Mouse (Mus musculus) hindbrain, embryonic 14.5 days (tissue): ENCODE results near the gene Nmur1. TPM values are rescaled to one million over a fixed set of nuclear protein-coding genes. Genes with fewer than 3 reads are reported as not detected.

ENCODE experiments used
- ATAC-seq: fragments of 200-750 bp; cut with Nextera tagmentation; 2 replicates; pipeline ENCODE4 v1.8.0; 2017; ENCODE audit warnings: moderate number of reproducible peaks, mild to moderate bottlenecking, moderate TSS enrichment, moderate library complexity; ENCODE audit not compliant: low FRiP score
- DNase-seq: peaks from one replicate; pipeline ENCODE4 v3.0.0-alpha.2; 2015; ENCODE audit warnings: low spot score
- H3K27ac ChIP-seq: fragments of 300-500 bp; sonication (generic); 2 replicates; pipeline ENCODE4 v1.5.1; 2014; ENCODE audit warnings: mild to moderate bottlenecking, moderate library complexity
- H3K27me3 ChIP-seq: fragments of 300-500 bp; sonication (generic); 2 replicates; pipeline ENCODE4 v1.6.1; 2014; ENCODE audit warnings: mild to moderate bottlenecking, low read length, mixed read lengths; ENCODE audit not compliant: control insufficient read depth, insufficient read depth
- H3K36me3 ChIP-seq: fragments of 300-500 bp; sonication (generic); replicated peaks from 2 replicates; pipeline ENCODE4 v1.6.1; 2014; ENCODE audit not compliant: control insufficient read depth, insufficient read depth
- H3K4me1 ChIP-seq: fragments of 300-500 bp; sonication (generic); replicated peaks from 2 replicates; pipeline ENCODE4 v1.6.1; 2014; ENCODE audit warnings: antibody characterized with exemption, low read length, mixed read lengths; ENCODE audit not compliant: control insufficient read depth, insufficient read depth
- H3K4me2 ChIP-seq: fragments of 300-500 bp; sonication (generic); replicated peaks from 2 replicates; pipeline ENCODE4 v1.6.1; 2014; ENCODE audit warnings: mild to moderate bottlenecking, moderate library complexity
- H3K4me3 ChIP-seq: fragments of 300-500 bp; sonication (generic); replicated peaks from 2 replicates; pipeline ENCODE4 v1.5.1; 2014; ENCODE audit warnings: mild to moderate bottlenecking, low read length
- H3K9ac ChIP-seq: fragments of 300-500 bp; sonication (generic); 2 replicates; pipeline ENCODE4 v1.6.1; 2014
- H3K9me3 ChIP-seq: fragments of 300-500 bp; sonication (generic); 2 replicates; pipeline ENCODE4 v1.6.1; 2016; ENCODE audit warnings: low read length; ENCODE audit not compliant: control insufficient read depth
- WGBS: fragments of 180-500 bp; shearing (Covaris S2); extraction: QIAGEN DNeasy Blood & Tissue Kit; methylation state at CpG from one replicate; pipeline ENCODE4 v1.1.7; 2014; 5-methylcytosine and 5-hydroxymethylcytosine counted together
- polyA plus RNA-seq: library from polyadenylated mRNA; unstranded; fragments of >200 nt; fragmentation: Nextera tagmentation; extraction: Ambion mirVana; gene quantifications from 2 replicates; pipeline ENCODE4 v1.2.1, GENCODE M21; 2014

The Nmur1 gene
- polyA plus RNA-seq, 1 experiment from 2014 or later, result not detected

- no peak overlapping the region for H3K9ac ChIP-seq
- ATAC-seq (peak; percentile 71), DNase-seq (peak; percentile 78)
- H3K9me3 ChIP-seq, result no peaks in the 10 kb centered on the region
- H3K4me1 ChIP-seq, result no peaks in the 10 kb centered on the region
- H3K27ac ChIP-seq, result no peak overlapping the region
- no peak overlapping the region for H3K4me2 ChIP-seq
- H3K27me3 ChIP-seq, result no peaks in the 10 kb centered on the region
- no peak overlapping the region for H3K4me3 ChIP-seq
- WGBS, result 3% methylated on average over 11 of the region's 11 CpGs
- no peaks in the 10 kb centered on the region for H3K36me3 ChIP-seq
Observed at GRCm38 (mm10) chr1:86389230-86389629, 36.8 kb downstream of the Nmur1 start.

- ATAC-seq (no peak), DNase-seq (no peak)
- Histone ChIP-seq H3K4me2 (no peak overlapping the region), H3K36me3 (no peaks in the 10 kb centered on the region), H3K4me1 (no peaks in the 10 kb centered on the region), H3K9me3 (no peaks in the 10 kb centered on the region), H3K27ac (no peak overlapping the region), H3K9ac (no peak overlapping the region), H3K27me3 (no peaks in the 10 kb centered on the region), H3K4me3 (no peak overlapping the region)
- WGBS, result 27% methylated on average over 13 of the region's 13 CpGs
Observed at GRCm38 (mm10) chr1:86381027-86381426, 45.0 kb downstream of the Nmur1 start.

GRCm38 (mm10) chr1:86379161-86379569, 46.9 kb downstream of the Nmur1 start:
- WGBS, result 80% methylated on average over 9 of the region's 9 CpGs

GRCm38 (mm10) chr1:86378662-86379061, 47.4 kb downstream of the Nmur1 start:
- DNase-seq, result no peak
- Histone ChIP-seq H3K4me2 (no peak overlapping the region), H3K27me3 (no peaks in the 10 kb centered on the region), H3K4me1 (no peaks in the 10 kb centered on the region), H3K9me3 (no peaks in the 10 kb centered on the region), H3K4me3 (no peak overlapping the region), H3K36me3 (no peaks in the 10 kb centered on the region), H3K9ac (no peak overlapping the region), H3K27ac (no peak overlapping the region)
- ATAC-seq, result no peak
- 75% methylated on average over 5 of the region's 6 CpGs for WGBS

More at GRCm38 (mm10) chr1:86379161-86379569, 46.9 kb downstream of the Nmur1 start:
- Histone ChIP-seq H3K9me3 (no peaks in the 10 kb centered on the region), H3K4me1 (no peaks in the 10 kb centered on the region), H3K9ac (no peak overlapping the region), H3K4me2 (no peak overlapping the region), H3K27me3 (no peaks in the 10 kb centered on the region), H3K36me3 (no peaks in the 10 kb centered on the region), H3K4me3 (no peak overlapping the region), H3K27ac (no peak overlapping the region)
- ATAC-seq (no peak), DNase-seq (no peak)

GRCm38 (mm10) chr1:86376354-86376753, 49.7 kb downstream of the Nmur1 start:
- Histone ChIP-seq H3K4me3 (no peak overlapping the region), H3K27me3 (no peaks in the 10 kb centered on the region), H3K9ac (no peak overlapping the region), H3K9me3 (no peaks in the 10 kb centered on the region), H3K36me3 (no peaks in the 10 kb centered on the region), H3K4me2 (no peak overlapping the region), H3K27ac (no peak overlapping the region), H3K4me1 (no peaks in the 10 kb centered on the region)
- DNase-seq, result no peak
- 77% methylated on average over 5 of the region's 5 CpGs for WGBS
- no peak for ATAC-seq

- Histone ChIP-seq H3K9ac (no peak overlapping the region), H3K9me3 (0 out of 2 replicates have a peak, but pooled peaks cover 4% of the 10 kb centered on the region), H3K4me3 (no peak overlapping the region), H3K36me3 (no peaks in the 10 kb centered on the region), H3K4me1 (no peaks in the 10 kb centered on the region), H3K4me2 (no peak overlapping the region), H3K27me3 (no peaks in the 10 kb centered on the region), H3K27ac (no peak overlapping the region)
- 48% methylated on average over 10 of the region's 10 CpGs for WGBS
- DNase-seq (peak; percentile 46), ATAC-seq (0 out of 2 replicates have a peak, but pooled peaks have one; percentile 43)
Observed at GRCm38 (mm10) chr1:86371997-86372396, 54.0 kb downstream of the Nmur1 start.

- DNase-seq (no peak), ATAC-seq (no peak)
- Histone ChIP-seq H3K27me3 (no peaks in the 10 kb centered on the region), H3K36me3 (no peaks in the 10 kb centered on the region), H3K4me3 (no peak overlapping the region), H3K9ac (no peak overlapping the region), H3K9me3 (0 out of 2 replicates have a peak, but pooled peaks cover 4% of the 10 kb centered on the region), H3K4me1 (no peaks in the 10 kb centered on the region), H3K4me2 (no peak overlapping the region), H3K27ac (no peak overlapping the region)
- WGBS, result 83% methylated on average over 4 of the region's 4 CpGs
Observed at GRCm38 (mm10) chr1:86368086-86368485, 57.9 kb downstream of the Nmur1 start.

- Histone ChIP-seq H3K27me3 (no peaks in the 10 kb centered on the region), H3K9ac (no peak overlapping the region), H3K4me3 (no peak overlapping the region), H3K27ac (no peak overlapping the region), H3K9me3 (no peaks in the 10 kb centered on the region), H3K4me2 (no peak overlapping the region), H3K36me3 (no peaks in the 10 kb centered on the region), H3K4me1 (peaks cover 12% of the 10 kb centered on the region)
- ATAC-seq (no peak), DNase-seq (no peak)
- WGBS, result 11% methylated on average over 6 of the region's 6 CpGs
Observed at GRCm38 (mm10) chr1:86363671-86364070, 62.4 kb downstream of the Nmur1 start.

GRCm38 (mm10) chr1:86361852-86362615, 64.0 kb downstream of the Nmur1 start:
- no peak overlapping the region for H3K4me3 ChIP-seq
- no peak overlapping the region for H3K27ac ChIP-seq
- no peak for ATAC-seq
- peaks cover 22% of the 10 kb centered on the region for H3K4me1 ChIP-seq
- H3K9me3 ChIP-seq, result no peaks in the 10 kb centered on the region
- no peak for DNase-seq
- no peaks in the 10 kb centered on the region for H3K27me3 ChIP-seq
- no peak overlapping the region for H3K4me2 ChIP-seq
- no peak overlapping the region for H3K9ac ChIP-seq
- peaks cover 6% of the 10 kb centered on the region for H3K36me3 ChIP-seq
- 94% methylated on average over 4 of the region's 4 CpGs for WGBS
